18 mouse cellular contexts compared by ENCODE assay signal in genomic region chr7:96705307-96706129, GRCm38 (mm10).
A peak's percentile ranks its signal among the peaks of the same experiment; 100 is the strongest.
DNase-seq lines count a peak whose midpoint lies in the region; ATAC-seq lines count a peak whose summit lies in the region.
"Had no signal": no experiment of that assay in that cellular context is flagged by ENCODE, and none has a peak within 500 bp of the region (broad histone marks: within the 10 kb centered on the region; RNA-seq: fewer than 3 reads in every experiment).

No protein-coding gene starts in this region.

- peak overlapping the region; percentile 27 for H3K4me3 ChIP-seq in liver, embryonic 13.5 days (replicated peaks)
- H3K4me3 ChIP-seq in stomach, embryonic 16.5 days (replicated peaks; ENCODE audit: low read length) = no peak overlapping the region
- H3K4me3 ChIP-seq: embryonic facial prominence, embryonic 13.5 days; forebrain, embryonic 12.5 days; heart, adult 2 months; hindbrain, embryonic 13.5 days; myocyte had no signal

- no peaks in the 10 kb centered on the region for H3K36me3 ChIP-seq in liver, embryonic 13.5 days
- H3K36me3 ChIP-seq in stomach, embryonic 16.5 days (ENCODE audit: control insufficient read depth, insufficient read depth, low read length) = no peaks in the 10 kb centered on the region; the same call in 1 of the 2 replicates

- peak; percentile 44 for ATAC-seq in granulocyte monocyte progenitor cell, adult 5-6 weeks (replicated peaks; ENCODE audit: poor library complexity, severe bottlenecking)
- ATAC-seq in liver, embryonic 13.5 days (ENCODE audit: low read depth) = peak; percentile 99
- 0 out of 2 replicates have a peak, but pooled peaks have one; percentile 18 for ATAC-seq in stomach, embryonic 16.5 days (ENCODE audit: insufficient read depth, low FRiP score)

- DNase-seq in c-Kit-negative CD71-positive TER-119-positive erythroid progenitor cells, embryonic 14.5 days (ENCODE audit: low read depth, low spot score) = peak; percentile 40
- DNase-seq in liver, embryonic 13.5 days = peak; percentile 55
- DNase-seq in gastrocnemius, postnatal 10 days = no peak
- DNase-seq in left cerebral cortex, postnatal 4 days = no peak
- no peak for DNase-seq in frontal cortex, postnatal 10 days (ENCODE audit: low spot score in 2 of 2)
- DNase-seq: adrenal gland, postnatal 10 days; cerebellum, postnatal 25 days; heart, adult 2 months; kidney, adult 9 months; lung, postnatal 10 days; spleen, adult 18-20 months had no signal

- no peaks in the 10 kb centered on the region for H3K9me3 ChIP-seq in liver, embryonic 13.5 days (replicated peaks)
- H3K9me3 ChIP-seq in stomach, embryonic 16.5 days (replicated peaks; ENCODE audit: control insufficient read depth, low read length) = no peaks in the 10 kb centered on the region
- H3K9me3 ChIP-seq: embryonic facial prominence, embryonic 13.5 days; forebrain, embryonic 12.5 days; hindbrain, embryonic 13.5 days had no signal

- H3K27ac ChIP-seq in liver, embryonic 13.5 days = peak overlapping the region; percentile 74
- H3K27ac ChIP-seq in stomach, embryonic 16.5 days (ENCODE audit: low read length) = no peak overlapping the region
- H3K27ac ChIP-seq: embryonic facial prominence, embryonic 13.5 days; forebrain, embryonic 12.5 days; heart, adult 2 months; hindbrain, embryonic 13.5 days had no signal

- 0 out of 2 replicates have a peak, but pooled peaks cover 3% of the 10 kb centered on the region for H3K27me3 ChIP-seq in liver, embryonic 13.5 days
- H3K27me3 ChIP-seq in stomach, embryonic 16.5 days (ENCODE audit: control insufficient read depth, insufficient read depth, low read length) = no peaks in the 10 kb centered on the region
- H3K27me3 ChIP-seq: embryonic facial prominence, embryonic 13.5 days had no signal

- no peak overlapping the region; the same call in 1 of the 2 replicates for H3K9ac ChIP-seq in liver, embryonic 13.5 days
- no peak overlapping the region for H3K9ac ChIP-seq in stomach, embryonic 16.5 days (ENCODE audit: low read length)
- H3K9ac ChIP-seq: embryonic facial prominence, embryonic 13.5 days; forebrain, embryonic 12.5 days; hindbrain, embryonic 13.5 days had no signal

- H3K4me2 ChIP-seq in liver, embryonic 13.5 days = peak overlapping the region; percentile 50
- no peak overlapping the region for H3K4me2 ChIP-seq in stomach, embryonic 16.5 days (ENCODE audit: low read depth, low read length)
- H3K4me2 ChIP-seq: embryonic facial prominence, embryonic 13.5 days; forebrain, embryonic 12.5 days; hindbrain, embryonic 13.5 days; midbrain, embryonic 11.5 days had no signal

- 32% methylated on average over 8 of the region's 8 CpGs for WGBS in liver, embryonic 13.5 days (ENCODE audit: insufficient replicate concordance)
- WGBS in stomach, embryonic 16.5 days = 77% methylated on average over 8 of the region's 8 CpGs

- H3K4me1 ChIP-seq in liver, embryonic 13.5 days (replicated peaks) = peaks cover 47% of the 10 kb centered on the region
- H3K4me1 ChIP-seq in stomach, embryonic 16.5 days (ENCODE audit: control insufficient read depth, insufficient read depth, low read length) = no peaks in the 10 kb centered on the region
- H3K4me1 ChIP-seq: forebrain, embryonic 12.5 days had no signal

- intact Hi-C loops in left cerebral cortex, postnatal 4 days (cut with DNase I) = no loop called here

Comparison
In these comparisons a context has a peak if more than half of its experiments do, and no peak if none do; other contexts are left out.
1. DNase-seq: peak in c-Kit-negative CD71-positive TER-119-positive erythroid progenitor cells, embryonic 14.5 days (single experiment) and liver, embryonic 13.5 days (single experiment); none in gastrocnemius, postnatal 10 days (single experiment), left cerebral cortex, postnatal 4 days (single experiment) and frontal cortex, postnatal 10 days (0 of 2).
2. ATAC-seq: peak in every context shown above with its lines; median percentile 99 in liver, embryonic 13.5 days; 44 in granulocyte monocyte progenitor cell, adult 5-6 weeks; 18 in stomach, embryonic 16.5 days.